Mouse (Mus musculus) C2C12 (cell line): ENCODE data around the gene Sh2b3.

Source experiments
- CEBPB ChIP-seq: IDR thresholded peaks from one replicate; pipeline ENCODE4 v1.6.1; 2011; ENCODE audit warnings: low read depth, mild to moderate bottlenecking, control low read depth, moderate library complexity
- CTCF ChIP-seq: IDR thresholded peaks from one replicate; pipeline ENCODE4 v1.5.1; 2011; ENCODE audit not compliant: control insufficient read depth, insufficient read depth, insufficient read length
- FOSL1 ChIP-seq: IDR thresholded peaks from one replicate; pipeline ENCODE4 v1.8.0; 2011; ENCODE audit warnings: mild to moderate bottlenecking, low read length; ENCODE audit not compliant: poor library complexity, insufficient read depth, severe bottlenecking
- MAX ChIP-seq: IDR thresholded peaks from one replicate; pipeline ENCODE4 v1.6.1; 2011; ENCODE audit warnings: mild to moderate bottlenecking, control low read depth
- MYOD1 ChIP-seq: IDR thresholded peaks from one replicate; pipeline ENCODE4 v1.6.1; 2011; ENCODE audit warnings: low read depth; ENCODE audit not compliant: control insufficient read depth, insufficient read length
- MYOG ChIP-seq: IDR thresholded peaks from one replicate; pipeline ENCODE4 v1.6.1; 2011; ENCODE audit not compliant: control insufficient read depth, insufficient read length; ENCODE audit errors: extremely low read depth
- USF1 ChIP-seq: IDR thresholded peaks from one replicate; pipeline ENCODE4 v1.6.1; 2011; ENCODE audit warnings: low read depth, mild to moderate bottlenecking, control low read depth, moderate library complexity

DNA sequence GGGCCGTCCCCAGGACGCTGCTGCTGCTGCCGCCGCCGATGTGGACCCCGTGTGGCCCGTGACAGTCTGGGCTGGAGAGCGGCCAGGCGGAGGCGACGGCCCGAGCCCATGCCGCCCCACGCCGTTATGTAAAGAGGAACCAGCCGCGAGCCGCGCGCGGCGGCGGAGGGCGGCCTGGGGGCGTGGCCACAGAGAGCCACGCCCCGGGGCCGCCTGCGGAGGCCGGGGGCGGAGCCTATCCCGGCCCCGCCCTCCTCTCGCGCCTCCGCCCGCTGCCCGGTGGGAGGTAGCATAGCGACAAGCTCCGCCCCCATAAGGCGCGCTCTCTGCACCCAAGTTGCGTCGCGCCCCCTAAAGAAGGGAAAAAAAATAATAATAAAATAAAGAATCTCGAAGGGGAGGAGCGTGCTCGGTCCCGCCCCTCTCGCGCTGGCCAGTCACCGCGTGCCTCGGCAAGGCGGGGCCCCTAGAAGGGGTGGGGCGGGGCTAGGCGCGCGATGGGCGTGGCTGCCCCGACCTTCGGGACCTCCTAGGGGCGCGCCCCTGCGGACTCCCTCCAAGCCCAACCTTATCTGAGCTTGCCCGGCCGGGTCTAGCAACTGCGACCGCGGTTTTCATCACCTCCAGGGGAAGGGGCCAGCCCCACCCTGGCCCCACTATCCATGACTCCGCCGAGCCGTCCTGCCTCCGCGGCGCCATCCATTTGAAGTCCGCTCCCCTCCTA, 592 bp downstream of the Sh2b3 start:
- TF ChIP-seq CTCF = no peak
- TF ChIP-seq CEBPB = no peak
- TF ChIP-seq MYOG = no peak
- no peak for TF ChIP-seq USF1
- TF ChIP-seq FOSL1 = no peak
- no peak for TF ChIP-seq MAX
- no peak for TF ChIP-seq MYOD1
